Mouse (Mus musculus): ENCODE results near the gene Tmem201. TPM values are rescaled to one million over a fixed set of nuclear protein-coding genes. Genes with fewer than 3 reads are reported as not detected.

Gene Tmem201
- polyA plus RNA-seq, 1 experiment from 2014 or later: 43.1 TPM

DNA sequence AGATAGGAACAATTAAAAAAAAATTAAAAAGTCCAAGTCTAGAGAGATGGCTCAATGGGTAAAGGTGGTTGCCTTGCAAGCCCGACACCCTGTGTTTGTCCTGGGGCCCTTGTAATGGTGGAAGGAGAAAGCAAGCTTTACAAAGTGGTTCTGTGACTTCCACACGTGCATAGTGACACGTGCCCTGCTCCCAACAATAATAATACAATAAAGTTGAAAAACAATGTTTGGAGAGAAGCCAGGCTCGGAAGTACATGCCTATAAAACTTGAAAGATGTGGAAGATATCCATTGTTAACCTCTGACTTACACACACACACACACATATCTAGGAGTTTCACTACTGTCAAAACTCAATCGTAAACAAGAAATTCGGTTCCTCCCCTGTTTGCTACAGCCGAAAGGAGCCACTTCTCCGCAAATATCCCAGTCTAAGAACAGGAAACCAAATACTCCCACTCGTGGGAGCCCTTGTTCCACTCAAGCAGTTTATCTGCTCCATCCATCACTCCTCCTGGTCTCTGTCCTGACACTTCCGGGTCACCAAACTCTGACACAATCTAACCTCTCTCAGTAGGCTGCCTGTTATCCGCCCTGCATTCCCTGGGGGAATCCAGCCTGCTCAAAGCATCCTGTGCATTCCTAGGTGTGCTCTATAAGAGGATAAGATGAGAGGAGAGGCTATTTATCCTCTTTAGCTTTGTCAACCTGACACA is 58.6 kb downstream of the Tmem201 start:
- H3K27me3 ChIP-seq (ENCODE audit: insufficient read depth, poor library complexity, severe bottlenecking): peaks cover 37% of the 10 kb centered on the region
- H3K36me3 ChIP-seq: no peaks in the 10 kb centered on the region
- DNase-seq (ENCODE audit: low spot score): no peak
- no peak overlapping the region for H3K27ac ChIP-seq
- H3K4me1 ChIP-seq: peaks cover 17% of the 10 kb centered on the region
- no peaks in the 10 kb centered on the region for H3K9me3 ChIP-seq
- no peak overlapping the region for H3K4me3 ChIP-seq
- 65% methylated on average over 11 of the region's 11 CpGs for WGBS

DNA sequence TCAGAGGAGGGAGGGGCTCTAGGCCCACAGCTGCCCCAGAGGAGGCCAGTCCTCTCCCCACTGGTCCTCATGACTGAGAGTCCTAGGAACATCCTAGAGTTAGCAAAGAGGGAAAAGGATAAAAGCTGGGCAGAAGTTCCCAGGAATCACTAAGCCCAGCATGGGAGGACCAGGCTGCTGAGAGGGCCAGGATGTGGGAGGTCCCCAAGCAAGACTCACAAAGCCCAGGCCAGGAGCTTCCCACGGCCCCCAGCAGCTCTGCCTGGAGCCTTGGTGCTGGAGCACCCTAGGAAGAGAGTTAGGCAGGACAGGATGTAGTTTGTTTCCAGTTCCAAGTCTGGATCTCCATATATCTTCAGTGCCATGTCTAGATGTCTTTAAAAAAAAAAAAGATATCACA is 59.8 kb downstream of the Tmem201 start:
- Histone ChIP-seq H3K36me3 (peaks cover 6% of the 10 kb centered on the region; the same call in 1 of the 2 replicates), H3K9me3 (no peaks in the 10 kb centered on the region), H3K27ac (no peak overlapping the region), H3K4me1 (peaks cover 17% of the 10 kb centered on the region), H3K27me3 (ENCODE audit: insufficient read depth, poor library complexity, severe bottlenecking) (peaks cover 35% of the 10 kb centered on the region), H3K4me3 (no peak overlapping the region)
- DNase-seq (ENCODE audit: low spot score): no peak
- WGBS: 52% methylated on average over 1 of the region's 1 CpGs

DNA sequence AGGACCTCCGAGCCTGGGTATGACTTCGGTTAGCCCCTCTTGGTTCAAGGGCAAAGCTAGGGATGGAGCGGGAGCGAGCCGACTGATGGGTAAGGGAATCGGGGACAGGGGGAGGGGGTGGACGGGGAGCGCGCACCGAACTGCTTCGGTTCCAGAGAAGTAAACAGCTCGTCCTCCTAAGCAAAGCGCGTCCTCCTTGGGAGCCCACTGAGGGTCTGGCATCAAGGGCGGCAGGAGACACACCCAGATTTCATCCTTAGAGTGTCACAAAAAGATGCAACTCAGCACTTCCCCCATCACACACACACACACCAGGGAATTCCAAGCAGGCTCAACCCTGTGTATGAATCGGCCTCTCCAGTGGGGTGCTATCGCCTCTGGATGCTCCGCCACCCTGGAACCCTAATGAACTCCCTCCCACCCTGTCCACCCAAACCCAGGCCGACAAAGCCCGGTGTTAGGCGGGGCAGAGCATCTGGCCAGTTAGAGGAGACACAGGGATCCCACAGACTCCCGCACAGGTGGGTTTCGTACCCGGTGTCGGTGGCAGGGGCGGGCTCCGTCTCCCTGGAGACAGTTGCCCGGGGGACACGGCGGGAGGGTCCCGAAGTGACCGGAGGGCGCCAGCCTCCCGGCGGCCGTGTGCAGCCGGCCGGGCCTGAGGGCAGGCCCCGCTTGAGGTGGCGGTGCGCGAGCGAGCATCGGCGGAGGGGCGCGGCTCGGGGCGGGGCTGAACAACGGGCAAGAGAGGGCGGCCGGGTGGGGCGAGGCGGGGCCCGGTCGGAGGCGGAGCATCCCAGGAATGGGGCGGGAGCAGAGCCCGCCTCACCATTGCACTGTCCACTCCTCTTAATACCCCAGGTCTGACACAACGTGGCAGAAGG is 62.2 kb downstream of the Tmem201 start:
- H3K4me3 ChIP-seq: peak overlapping the region; percentile 76
- H3K27ac ChIP-seq: peak overlapping the region; percentile 77
- H3K9me3 ChIP-seq: no peaks in the 10 kb centered on the region
- peaks cover 31% of the 10 kb centered on the region for H3K27me3 ChIP-seq (ENCODE audit: insufficient read depth, poor library complexity, severe bottlenecking)
- 1% methylated on average over 60 of the region's 60 CpGs for WGBS
- DNase-seq (ENCODE audit: low spot score): peak; percentile 91
- peaks cover 6% of the 10 kb centered on the region; the same call in 1 of the 2 replicates for H3K36me3 ChIP-seq
- H3K4me1 ChIP-seq: peaks cover 17% of the 10 kb centered on the region

DNA sequence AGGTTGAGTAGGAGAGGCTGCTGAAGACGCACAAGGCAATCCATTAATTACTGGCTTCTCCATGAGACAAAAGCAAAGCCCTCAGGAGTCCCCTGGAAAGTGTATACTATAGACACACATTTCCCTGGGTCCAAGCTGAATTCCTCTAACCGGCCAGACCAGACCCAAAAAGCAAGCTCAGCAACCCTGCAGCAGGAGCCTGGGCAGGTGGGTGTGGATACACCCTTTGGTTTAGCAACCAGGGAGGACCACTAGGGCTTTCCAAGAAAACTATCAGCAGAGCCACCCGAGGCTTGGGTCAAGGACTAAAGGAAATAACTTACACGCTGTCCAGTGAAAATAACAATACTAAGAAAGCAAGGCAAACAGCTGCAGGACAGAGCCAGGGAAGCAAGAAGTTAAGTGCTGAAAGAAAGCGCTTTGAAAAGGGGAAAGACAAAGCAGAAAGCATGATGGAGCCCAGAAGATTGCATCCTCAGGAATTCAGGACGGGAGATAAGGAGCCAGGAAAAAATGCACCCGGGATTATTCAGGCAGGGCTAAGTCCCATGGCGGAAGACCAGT is 62.9 kb downstream of the Tmem201 start:
- Histone ChIP-seq H3K4me1 (peaks cover 17% of the 10 kb centered on the region), H3K4me3 (peak overlapping the region; percentile 76), H3K36me3 (peaks cover 6% of the 10 kb centered on the region; the same call in 1 of the 2 replicates), H3K27me3 (ENCODE audit: insufficient read depth, poor library complexity, severe bottlenecking) (peaks cover 31% of the 10 kb centered on the region), H3K27ac (peak overlapping the region; percentile 77), H3K9me3 (no peaks in the 10 kb centered on the region)
- no peak for DNase-seq (ENCODE audit: low spot score)
- 13% methylated on average over 8 of the region's 8 CpGs for WGBS

DNA sequence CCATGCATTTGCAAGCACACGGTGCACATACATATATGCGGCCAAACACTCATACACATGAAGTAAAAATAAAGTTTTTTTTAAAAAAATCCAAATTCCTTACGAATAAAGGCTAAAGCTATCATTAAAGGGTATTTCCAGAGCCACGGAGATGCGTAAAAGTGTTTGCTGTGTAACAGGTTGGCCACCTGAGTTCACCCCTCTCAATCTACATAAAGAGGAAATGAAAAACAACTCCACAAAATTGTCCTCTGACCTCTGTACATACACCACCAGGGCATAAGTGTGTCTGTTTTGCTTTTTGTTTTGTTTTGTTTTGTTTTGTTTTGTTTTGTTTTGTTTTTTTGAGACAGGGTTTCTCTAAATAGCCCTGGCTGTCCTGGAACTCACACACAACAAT is 65.1 kb downstream of the Tmem201 start:
- WGBS: 89% methylated on average over 5 of the region's 5 CpGs
- no peak overlapping the region for H3K27ac ChIP-seq
- H3K4me1 ChIP-seq: peaks cover 17% of the 10 kb centered on the region

DNA sequence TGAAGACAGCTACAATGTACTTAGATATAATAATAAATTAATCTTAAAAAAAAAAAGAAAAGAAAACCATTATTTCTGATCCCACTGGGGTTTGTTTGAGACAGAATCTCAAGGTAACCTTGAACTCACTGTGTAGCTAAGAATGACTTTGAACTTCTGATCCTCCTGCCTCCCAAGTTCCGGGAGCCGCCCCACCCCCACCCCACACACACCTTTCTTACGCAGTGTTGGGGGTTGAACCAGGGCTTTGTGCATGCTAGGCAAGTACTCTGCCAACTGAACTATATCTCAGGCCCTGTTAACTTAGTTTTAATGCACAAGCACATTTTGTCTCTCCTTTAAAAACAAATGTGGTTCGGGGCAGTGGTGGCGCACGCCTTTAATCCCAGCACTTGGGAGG is 66.7 kb downstream of the Tmem201 start:
- Histone ChIP-seq H3K27ac (no peak overlapping the region), H3K9me3 (no peaks in the 10 kb centered on the region), H3K4me1 (peaks cover 18% of the 10 kb centered on the region), H3K4me3 (no peak overlapping the region), H3K27me3 (ENCODE audit: insufficient read depth, poor library complexity, severe bottlenecking) (peaks cover 26% of the 10 kb centered on the region), H3K36me3 (peaks cover 6% of the 10 kb centered on the region; the same call in 1 of the 2 replicates)
- no peak for DNase-seq (ENCODE audit: low spot score)
- WGBS: 95% methylated on average over 6 of the region's 6 CpGs

More for the DNA sequence above, 65.1 kb downstream of the Tmem201 start:
- Histone ChIP-seq H3K9me3 (no peaks in the 10 kb centered on the region), H3K27me3 (ENCODE audit: insufficient read depth, poor library complexity, severe bottlenecking) (peaks cover 31% of the 10 kb centered on the region), H3K4me3 (no peak overlapping the region), H3K36me3 (peaks cover 6% of the 10 kb centered on the region; the same call in 1 of the 2 replicates)
- no peak for DNase-seq (ENCODE audit: low spot score)

DNA sequence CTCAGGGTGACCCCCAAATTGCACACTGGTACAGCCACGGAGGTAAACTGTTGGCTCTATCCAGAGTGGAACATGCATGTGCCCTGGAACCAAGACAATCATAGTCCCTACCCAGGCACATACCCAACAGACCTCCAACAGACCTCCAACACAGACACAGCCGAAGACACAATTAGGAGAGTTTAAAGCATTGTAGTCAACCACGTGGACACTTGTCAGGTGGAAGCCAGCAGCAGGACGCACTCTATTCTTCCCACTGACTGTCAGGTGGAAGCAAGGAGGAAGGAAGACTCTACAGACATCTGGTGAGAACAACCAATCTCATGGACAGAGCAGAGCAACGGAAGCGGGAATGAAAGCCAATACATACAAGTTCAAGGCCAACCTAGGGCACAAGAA is 72.2 kb downstream of the Tmem201 start:
- 83% methylated on average over 6 of the region's 6 CpGs for WGBS
- no peak overlapping the region for H3K4me3 ChIP-seq
- 0 out of 2 replicates have a peak, but pooled peaks cover 9% of the 10 kb centered on the region for H3K4me1 ChIP-seq
- no peaks in the 10 kb centered on the region for H3K36me3 ChIP-seq
- H3K27ac ChIP-seq: no peak overlapping the region
- no peaks in the 10 kb centered on the region for H3K27me3 ChIP-seq (ENCODE audit: insufficient read depth, poor library complexity, severe bottlenecking)
- H3K9me3 ChIP-seq: no peaks in the 10 kb centered on the region
- DNase-seq (ENCODE audit: low spot score): no peak

Other genes with a start within 250 kb of the Tmem201 start
- 40.1 and 49.9 TPM in 2 replicates for gene Ctnnbip1, start 219.8 kb downstream of the Tmem201 start, polyA plus RNA-seq (2016; fragmentation: Nextera tagmentation; extraction: Ambion mirVana)
- 19.1 and 23.3 TPM in 2 replicates for gene Clstn1, start 151.6 kb downstream of the Tmem201 start, polyA plus RNA-seq (2016; fragmentation: Nextera tagmentation; extraction: Ambion mirVana)
- 3.4 and 4.8 TPM in 2 replicates for gene Pik3cd, start 35.5 kb downstream of the Tmem201 start, polyA plus RNA-seq (2016; fragmentation: Nextera tagmentation; extraction: Ambion mirVana)
- gene Slc25a33, start 36.2 kb upstream of the Tmem201 start, polyA plus RNA-seq (2016; fragmentation: Nextera tagmentation; extraction: Ambion mirVana): 9.0 and 15.5 TPM in 2 replicates
- 3.9 and 9.2 TPM in 2 replicates for gene Spsb1, start 217.0 kb upstream of the Tmem201 start, polyA plus RNA-seq (2016; fragmentation: Nextera tagmentation; extraction: Ambion mirVana)